Comparison of ENCODE assay signal across 8 mouse cellular contexts in genomic region chr13:21753524-21754285, GRCm38 (mm10). TPM values are rescaled to one million over a fixed set of nuclear protein-coding genes. Genes with fewer than 3 reads are reported as not detected.
DNase-seq lines count a peak whose midpoint lies in the region; ATAC-seq and TF ChIP-seq lines count a peak whose summit lies in the region.
"Not testable (repeated sequence)": the region's sequence is repeated elsewhere in the genome, so short reads cannot be mapped to it uniquely, and the experiment has no call there.

Gene Hist1h2ak, minus strand, starts transcription at chr13:21753827.
Gene Hist1h2bn, plus strand, starts transcription at chr13:21754123.

- dilution Hi-C loops in CH12.LX (cut with MboI; ENCODE audit: extremely low pct_ligation_motif_present, extremely low pct_unique_long_range_greater_than_20kb, low sequenced_read_pairs), result not testable (repeated sequence)

- not testable (repeated sequence) for TF ChIP-seq EP300 in CH12.LX (IDR thresholded peaks at IDR 0.05; ENCODE audit: low read length); heart, postnatal 0 days (IDR thresholded peaks at IDR 0.05; ENCODE audit: low read depth)
- TF ChIP-seq EP300 in liver, embryonic 14.5 days (IDR thresholded peaks at IDR 0.05; ENCODE audit: low read depth), result peak; percentile 75

- peaks cover 0 to 26% of the 10 kb centered on the region in 2 experiments; a peak in 2 of 4 replicates for H3K4me1 ChIP-seq in CH12.LX (ENCODE audit: control insufficient read depth in 1 of 2, insufficient read depth in 2 of 2)
- not testable (repeated sequence) for H3K4me1 ChIP-seq in forebrain, embryonic 11.5 days (replicated peaks; ENCODE audit: control insufficient read depth, insufficient read depth, low read length); stomach, embryonic 15.5 days
- peaks cover 23% of the 10 kb centered on the region for H3K4me1 ChIP-seq in heart, postnatal 0 days (ENCODE audit: control insufficient read depth, insufficient read depth)
- peaks cover 9 to 12% of the 10 kb centered on the region in 2 experiments for H3K4me1 ChIP-seq in liver, embryonic 14.5 days (replicated peaks; ENCODE audit: control insufficient read depth in 2 of 2, insufficient read depth in 2 of 2, low read length in 1 of 2)

- not testable (repeated sequence) for H3K27me3 ChIP-seq in CH12.LX (replicated peaks); forebrain, embryonic 11.5 days (ENCODE audit: control insufficient read depth, insufficient read depth, low read length); heart, postnatal 0 days (ENCODE audit: control insufficient read depth, insufficient read depth, low read length); liver, embryonic 14.5 days (ENCODE audit: control insufficient read depth, insufficient read depth, low read length); stomach, embryonic 15.5 days (replicated peaks)

- peak; percentile 93 for ATAC-seq in forebrain, embryonic 11.5 days (replicated peaks; ENCODE audit: low FRiP score)
- peak; percentile 92 for ATAC-seq in heart, postnatal 0 days (ENCODE audit: insufficient read depth, low read depth)
- peak; percentile 82 for ATAC-seq in liver, embryonic 14.5 days (ENCODE audit: insufficient read depth)
- ATAC-seq in stomach, embryonic 15.5 days (ENCODE audit: insufficient read depth, low FRiP score, low read depth), result peak; percentile 91

- H3K36me3 ChIP-seq in CH12.LX (replicated peaks in 1 of 2; ENCODE audit: control insufficient read depth in 1 of 2, insufficient read depth in 1 of 2, low read length in 1 of 2); forebrain, embryonic 11.5 days (ENCODE audit: control insufficient read depth, insufficient read depth, low read length); heart, postnatal 0 days (replicated peaks; ENCODE audit: control insufficient read depth, insufficient read depth, low read length); liver, embryonic 14.5 days (replicated peaks; ENCODE audit: control insufficient read depth, insufficient read depth, low read depth); stomach, embryonic 15.5 days: not testable (repeated sequence)

- not testable (repeated sequence) for H3K79me2 ChIP-seq in CH12.LX (replicated peaks; ENCODE audit: control insufficient read depth, extremely low read depth, insufficient read depth, poor library complexity, severe bottlenecking)

- TF ChIP-seq POLR2A in CH12.LX (IDR thresholded peaks at IDR 0.05; ENCODE audit: low read depth, low read length), result peak; percentile 70; the same call in 1 of the 2 replicates

- not testable (repeated sequence) for TF ChIP-seq RAD21 in CH12.LX (IDR thresholded peaks at IDR 0.05; ENCODE audit: low read depth, low read length)

- peak within 1 kb of the TSS; percentile 82 for H3K4me2 ChIP-seq in CH12.LX (ENCODE audit: insufficient read depth, low read depth, poor library complexity, severe bottlenecking)
- peak within 1 kb of the TSS; percentile 65 for H3K4me2 ChIP-seq in forebrain, embryonic 11.5 days (ENCODE audit: low read depth, low read length, severe bottlenecking)
- H3K4me2 ChIP-seq in heart, postnatal 0 days (ENCODE audit: low read depth, low read length), result peak within 1 kb of the TSS; percentile 72
- peak within 1 kb of the TSS; percentile 79 for H3K4me2 ChIP-seq in liver, embryonic 14.5 days (ENCODE audit: low read depth)
- peak within 1 kb of the TSS; percentile 70 for H3K4me2 ChIP-seq in stomach, embryonic 15.5 days

- H3K4me3 ChIP-seq in CH12.LX (replicated peaks in 1 of 3; ENCODE audit: low read depth in 2 of 3, low read length in 2 of 3, poor library complexity in 1 of 3), result peak within 1 kb of the TSS; percentile 17 to 38 (median 36)
- peak within 1 kb of the TSS; percentile 41 for H3K4me3 ChIP-seq in forebrain, embryonic 11.5 days (ENCODE audit: low read depth, low read length)
- H3K4me3 ChIP-seq in heart, postnatal 0 days (ENCODE audit: low read depth, low read length), result peak within 1 kb of the TSS; percentile 51
- H3K4me3 ChIP-seq in liver, embryonic 14.5 days (ENCODE audit: insufficient read depth in 1 of 2, low read depth in 2 of 2, low read length in 2 of 2), result peak within 1 kb of the TSS; percentile 62 to 66
- peak within 1 kb of the TSS; percentile 47 for H3K4me3 ChIP-seq in stomach, embryonic 15.5 days (replicated peaks)

- under 1% methylated on average over 30 of the region's 50 CpGs for WGBS in forebrain, embryonic 11.5 days
- WGBS in heart, postnatal 0 days, result 0% methylated on average over 36 of the region's 50 CpGs
- WGBS in liver, embryonic 14.5 days (ENCODE audit: insufficient replicate concordance), result under 1% methylated on average over 38 of the region's 50 CpGs
- WGBS in stomach, embryonic 15.5 days, result under 1% methylated on average over 43 of the region's 50 CpGs

- in situ Hi-C loops in CH12.LX (cut with MboI; ENCODE audit: low pct_ligation_motif_present, low pct_unique_long_range_greater_than_20kb, low sequenced_read_pairs), result not testable (repeated sequence)

- H3K27ac ChIP-seq in CH12.LX (ENCODE audit: insufficient read depth, low read depth), result peak within 1 kb of the TSS; percentile 98
- H3K27ac ChIP-seq in forebrain, embryonic 11.5 days (ENCODE audit: low read depth, low read length), result peak within 1 kb of the TSS; percentile 93
- H3K27ac ChIP-seq in heart, postnatal 0 days (ENCODE audit: low read depth), result peak within 1 kb of the TSS; percentile 94
- peak within 1 kb of the TSS; percentile 99 for H3K27ac ChIP-seq in liver, embryonic 14.5 days
- H3K27ac ChIP-seq in stomach, embryonic 15.5 days, result peak within 1 kb of the TSS; percentile 94

- DNase-seq in CH12.LX (ENCODE audit: extremely low read depth), result peak; percentile 97
- peak; percentile 96 for DNase-seq in c-Kit-positive CD71-positive TER-119-negative erythroid progenitor cells, embryonic 14.5 days (ENCODE audit: low read depth)
- DNase-seq in forebrain, embryonic 11.5 days (ENCODE audit: low spot score), result peak; percentile 82
- peak; percentile 98 for DNase-seq in heart, postnatal 0 days (ENCODE audit: low spot score)
- peak; percentile 47 to 83 for DNase-seq in kidney, postnatal 36 days
- DNase-seq in liver, embryonic 14.5 days (ENCODE audit: low read depth in 3 of 3, low spot score in 3 of 3), result peak; percentile 97
- peak; percentile 82 for DNase-seq in neural tube, embryonic 10.5 days (ENCODE audit: extremely low spot score, low spot score)

- peak within 1 kb of the TSS; percentile 92 for H3K9ac ChIP-seq in CH12.LX (ENCODE audit: insufficient read depth, low read depth)
- H3K9ac ChIP-seq in forebrain, embryonic 11.5 days (ENCODE audit: low read length), result peak within 1 kb of the TSS; percentile 67
- H3K9ac ChIP-seq in heart, postnatal 0 days (replicated peaks; ENCODE audit: low read depth, low read length), result peak within 1 kb of the TSS; percentile 51
- H3K9ac ChIP-seq in liver, embryonic 14.5 days (replicated peaks), result peak within 1 kb of the TSS; percentile 96
- H3K9ac ChIP-seq in stomach, embryonic 15.5 days, result peak within 1 kb of the TSS; percentile 39; the same call in 1 of the 2 replicates

- H3K9me3 ChIP-seq in CH12.LX (replicated peaks; ENCODE audit: low read length); forebrain, embryonic 11.5 days (ENCODE audit: control insufficient read depth, low read length); heart, postnatal 0 days (replicated peaks; ENCODE audit: control insufficient read depth, low read length); liver, embryonic 14.5 days (ENCODE audit: control insufficient read depth, low read length); stomach, embryonic 15.5 days: not testable (repeated sequence)

- not testable (repeated sequence) for TF ChIP-seq CTCF in CH12.LX (conservative IDR thresholded peaks at IDR 0.05 in 1 of 2, IDR thresholded peaks at IDR 0.05 in 1 of 2; ENCODE audit: low read depth in 2 of 2, low read length in 2 of 2); heart, postnatal 0 days (IDR thresholded peaks at IDR 0.05; ENCODE audit: low read depth)
- TF ChIP-seq CTCF in liver, embryonic 14.5 days (IDR thresholded peaks at IDR 0.05; ENCODE audit: low read depth), result peak; percentile 58; the same call in 1 of the 2 replicates

TF ChIP-seq in CH12.LX, 34 proteins besides CTCF, POLR2A, EP300 and RAD21 (continues in another document):
- TF ChIP-seq TBP (conservative IDR thresholded peaks at IDR 0.05; ENCODE audit: low read depth, low read length) (peak; percentile 99), NRF1 (IDR thresholded peaks at IDR 0.05; ENCODE audit: low read depth, low read length) (peak; percentile 39), TCF12 (IDR thresholded peaks at IDR 0.05; ENCODE audit: low read depth, low read length) (peak; percentile 98), NELFE (IDR thresholded peaks at IDR 0.05; ENCODE audit: low read depth, low read length) (peak; percentile 77), SIN3A (IDR thresholded peaks at IDR 0.05; ENCODE audit: low read length) (peak; percentile 68), RCOR1 (conservative IDR thresholded peaks at IDR 0.05; ENCODE audit: low read depth, low read length) (peak; percentile 74; the same call in 1 of the 2 replicates)

RNA-seq across cellular contexts. Expression of gene Hist1h2ak, which starts in this region (rescaled TPM):
- 1,024 and 1,125 TPM in 2 replicates for total RNA-seq in CH12.LX (2012; rRNA removed)
- total RNA-seq in CH12.LX (2014; rRNA removed), result 7.3 and 16.6 TPM in 2 replicates
- 1.8 and 6.2 TPM in 2 replicates for polyA plus RNA-seq in CH12.LX (2012; ENCODE audit: insufficient read length, low read depth)
- 11.0 and 12.5 TPM in 2 replicates for polyA plus RNA-seq in forebrain, embryonic 11.5 days (2014; fragmentation: Nextera tagmentation; extraction: Ambion mirVana)
- 128 and 633 TPM in 2 replicates for total RNA-seq in heart, postnatal 0 days (2014; rRNA removed; ENCODE audit: low replicate concordance)
- polyA plus RNA-seq in heart, postnatal 0 days (2015; fragmentation: Nextera tagmentation; extraction: Ambion mirVana), result 10.3 and 10.7 TPM in 2 replicates
- 61.7 and 194 TPM in 2 replicates for polyA plus RNA-seq in liver, embryonic 14.5 days (2012; rRNA removed)
- 11.6 and 13.2 TPM in 2 replicates for polyA plus RNA-seq in liver, embryonic 14.5 days (2014; fragmentation: Nextera tagmentation; extraction: Ambion mirVana)
- 28.6 and 40.6 TPM in 2 replicates for polyA plus RNA-seq in stomach, embryonic 15.5 days (2015; fragmentation: Nextera tagmentation; extraction: Ambion mirVana)

RNA-seq across cellular contexts. Expression of gene Hist1h2bn, which starts in this region (rescaled TPM):
- total RNA-seq in CH12.LX (2012; rRNA removed) (1,563 and 1,639 TPM in 2 replicates), CH12.LX (2014; rRNA removed) (16.5 and 24.0 TPM in 2 replicates)
- 2.6 and 3.1 TPM in 2 replicates for polyA plus RNA-seq in CH12.LX (2012; ENCODE audit: insufficient read length, low read depth)
- 1.9 and 2.5 TPM in 2 replicates for polyA plus RNA-seq in forebrain, embryonic 11.5 days (2014; fragmentation: Nextera tagmentation; extraction: Ambion mirVana)
- 1,069 and 1,692 TPM in 2 replicates for total RNA-seq in heart, postnatal 0 days (2014; rRNA removed; ENCODE audit: low replicate concordance)
- polyA plus RNA-seq in heart, postnatal 0 days (2015; fragmentation: Nextera tagmentation; extraction: Ambion mirVana), result 0.94 and 2.5 TPM in 2 replicates
- polyA plus RNA-seq in liver, embryonic 14.5 days (2012; rRNA removed), result 25.2 and 29.5 TPM in 2 replicates
- polyA plus RNA-seq in liver, embryonic 14.5 days (2014; fragmentation: Nextera tagmentation; extraction: Ambion mirVana), result 5.4 and 5.7 TPM in 2 replicates
- polyA plus RNA-seq in stomach, embryonic 15.5 days (2015; fragmentation: Nextera tagmentation; extraction: Ambion mirVana), result 3.3 and 6.0 TPM in 2 replicates

Comparison
In these comparisons a context has a peak if more than half of its experiments do, and no peak if none do; other contexts are left out.
1. Peak in every context shown above with its lines: DNase-seq, ATAC-seq, H3K4me3 ChIP-seq and H3K27ac ChIP-seq.
2. H3K9ac ChIP-seq: peak in every context shown above with its lines; median percentile 96 in liver, embryonic 14.5 days; 92 in CH12.LX; 67 in forebrain, embryonic 11.5 days; 51 in heart, postnatal 0 days; 39 in stomach, embryonic 15.5 days.